Mouse (Mus musculus) CH12.LX (cell line): ENCODE measurements at regions not wholly inside any gene's neighbourhood (a gene's known extent, or its start where the extent isn't known, plus 50 kb on each side); places are given as distances from the start of the nearest gene placed in this dataset.

Source experiments
- DNase-seq: peaks from one replicate; pipeline ENCODE4 v3.0.0-alpha.2; 2013; ENCODE audit errors: extremely low read depth
- H3K27ac ChIP-seq: 2 replicates; pipeline ENCODE4 v1.5.1; 2012; ENCODE audit warnings: low read depth, mild to moderate bottlenecking, control low read depth, moderate library complexity; ENCODE audit not compliant: insufficient read depth
- H3K27me3 ChIP-seq: replicated peaks from 2 replicates; pipeline ENCODE3; 2012; ENCODE audit warnings: inconsistent platforms
- H3K36me3 ChIP-seq, 2 experiments: replicated peaks in 1 of 2; 2 replicates each; pipeline versions ENCODE3 to v1.6.1; 2012; ENCODE audit warnings: inconsistent platforms in 1 of 2, low read length in 1 of 2, mild to moderate bottlenecking in 1 of 2, mixed read lengths in 1 of 2, moderate library complexity in 1 of 2; ENCODE audit not compliant: control insufficient read depth in 1 of 2, insufficient read depth in 1 of 2
- H3K4me1 ChIP-seq, 2 experiments: 2 replicates each; pipeline ENCODE4 v1.6.1; 2012; ENCODE audit warnings: inconsistent platforms in 1 of 2, moderate library complexity in 1 of 2; ENCODE audit not compliant: insufficient read depth in 2 of 2, control insufficient read depth in 1 of 2
- H3K4me2 ChIP-seq: 2 replicates; pipeline ENCODE4 v1.6.1; 2012; ENCODE audit warnings: low read depth, mild to moderate bottlenecking, control low read depth; ENCODE audit not compliant: poor library complexity, insufficient read depth, severe bottlenecking
- H3K4me3 ChIP-seq, 3 experiments: fragments of 150-350 bp in 1 of 3; sonication (generic) in 1 of 3; replicated peaks in 1 of 3; 2 replicates each; pipeline versions ENCODE3 to v1.5.1; 2011 to 2012; ENCODE audit warnings: low read depth in 2 of 3, low read length in 2 of 3, mild to moderate bottlenecking in 2 of 3, moderate library complexity in 2 of 3, control low read depth in 1 of 3, improper control_type of control experiment in 1 of 3, inconsistent platforms in 1 of 3, mixed read lengths in 1 of 3; ENCODE audit not compliant: poor library complexity in 1 of 3
- H3K79me2 ChIP-seq: replicated peaks from 2 replicates; pipeline ENCODE4 v1.6.1; 2012; ENCODE audit warnings: mild to moderate bottlenecking, moderate library complexity; ENCODE audit not compliant: control insufficient read depth, poor library complexity, insufficient read depth, severe bottlenecking; ENCODE audit errors: extremely low read depth
- H3K9ac ChIP-seq: 2 replicates; pipeline ENCODE4 v1.6.1; 2012; ENCODE audit warnings: low read depth, mild to moderate bottlenecking, control low read depth, moderate library complexity; ENCODE audit not compliant: insufficient read depth
- H3K9me3 ChIP-seq: replicated peaks from 2 replicates; pipeline ENCODE3; 2012; ENCODE audit warnings: low read length, inconsistent platforms, mixed read lengths
- CHD2 ChIP-seq: IDR thresholded peaks from 2 replicates; pipeline ENCODE4 v1.6.1; 2011; ENCODE audit warnings: low read length, improper control_type of control experiment
- CTCF ChIP-seq, 2 experiments: IDR thresholded peaks in 1 of 2; conservative IDR thresholded peaks in 1 of 2; 2 replicates each; pipeline ENCODE4 v1.5.1; 2011 to 2012; ENCODE audit warnings: low read depth in 2 of 2, low read length in 2 of 2, improper control_type of control experiment in 1 of 2, inconsistent platforms in 1 of 2, mild to moderate bottlenecking in 1 of 2, moderate library complexity in 1 of 2
- ELF1 ChIP-seq: IDR thresholded peaks from 2 replicates; pipeline ENCODE4 v1.6.1; 2014; ENCODE audit warnings: low read depth, mild to moderate bottlenecking, inconsistent platforms, low read length, improper control_type of control experiment
- ETS1 ChIP-seq: conservative IDR thresholded peaks from 2 replicates; pipeline ENCODE4 v1.6.1; 2012; ENCODE audit warnings: low read depth, mild to moderate bottlenecking, inconsistent platforms, low read length, improper control_type of control experiment, moderate library complexity
- GABPA ChIP-seq: IDR thresholded peaks from 2 replicates; pipeline ENCODE4 v1.6.1; 2012; ENCODE audit warnings: low read depth, low read length, improper control_type of control experiment, inconsistent platforms; ENCODE audit not compliant: insufficient replicate concordance
- IRF4 ChIP-seq: IDR thresholded peaks from 2 replicates; pipeline ENCODE4 v1.6.1; 2014; ENCODE audit warnings: low read depth, mild to moderate bottlenecking, inconsistent platforms, low read length, improper control_type of control experiment
- JUN ChIP-seq: IDR thresholded peaks from 2 replicates; pipeline ENCODE4 v1.6.1; 2011; ENCODE audit warnings: low read depth, mild to moderate bottlenecking, low read length, improper control_type of control experiment, moderate library complexity; ENCODE audit not compliant: insufficient read depth
- KAT2A ChIP-seq: IDR thresholded peaks from 2 replicates; pipeline ENCODE4 v1.6.1; 2012; ENCODE audit warnings: low read length, improper control_type of control experiment, inconsistent platforms; ENCODE audit not compliant: insufficient replicate concordance
- MAX ChIP-seq: IDR thresholded peaks from 2 replicates; pipeline ENCODE4 v1.6.1; 2011; ENCODE audit warnings: low read length, improper control_type of control experiment
- MAZ ChIP-seq: IDR thresholded peaks from 2 replicates; pipeline ENCODE4 v1.6.1; 2012; ENCODE audit warnings: low read depth, mild to moderate bottlenecking, inconsistent platforms, low read length, improper control_type of control experiment, moderate library complexity
- MYC ChIP-seq: IDR thresholded peaks from 2 replicates; pipeline ENCODE4 v1.6.1; 2011; ENCODE audit warnings: low read depth, mild to moderate bottlenecking, improper control_type of control experiment, low read length
- NRF1 ChIP-seq: IDR thresholded peaks from 2 replicates; pipeline ENCODE4 v1.6.1; 2014; ENCODE audit warnings: low read depth, mild to moderate bottlenecking, inconsistent platforms, low read length, improper control_type of control experiment, moderate library complexity
- PAX5 ChIP-seq: IDR thresholded peaks from 2 replicates; pipeline ENCODE4 v1.6.1; 2012; ENCODE audit warnings: low read length, inconsistent platforms, mixed read lengths
- POLR2A ChIP-seq: IDR thresholded peaks from 2 replicates; pipeline ENCODE4 v1.6.1; 2011; ENCODE audit warnings: low read depth, mild to moderate bottlenecking, improper control_type of control experiment, low read length
- RAD21 ChIP-seq: IDR thresholded peaks from 2 replicates; pipeline ENCODE4 v1.6.1; 2011; ENCODE audit warnings: low read depth, mild to moderate bottlenecking, low read length, improper control_type of control experiment, moderate library complexity
- TCF12 ChIP-seq: IDR thresholded peaks from 2 replicates; pipeline ENCODE4 v1.6.1; 2014; ENCODE audit warnings: low read depth, mild to moderate bottlenecking, inconsistent platforms, low read length, improper control_type of control experiment
- USF1 ChIP-seq: IDR thresholded peaks from 2 replicates; pipeline ENCODE4 v1.6.1; 2014; ENCODE audit warnings: low read depth, mild to moderate bottlenecking, inconsistent platforms, low read length, improper control_type of control experiment
- ZKSCAN1 ChIP-seq: IDR thresholded peaks from 2 replicates; pipeline ENCODE4 v1.6.1; 2012; ENCODE audit warnings: low read depth, inconsistent platforms, low read length, improper control_type of control experiment, borderline replicate concordance
- ZMIZ1 ChIP-seq: IDR thresholded peaks from 2 replicates; pipeline ENCODE4 v1.6.1; 2012; ENCODE audit warnings: low read depth, mild to moderate bottlenecking, inconsistent platforms, low read length, improper control_type of control experiment
- dilution Hi-C: fragments of 300-500 bp; cut with MboI; formaldehyde crosslinking; loops from 2 replicates; pipeline ENCODE4 v1.14.3; 2020; ENCODE audit warnings: low sequenced_read_pairs; ENCODE audit not compliant: extremely low pct_unique_long_range_greater_than_20kb, extremely low pct_ligation_motif_present
- in situ Hi-C: fragments of 300-500 bp; cut with MboI; formaldehyde crosslinking; loops from 3 replicates; pipeline ENCODE4 v1.14.3; 2019; ENCODE audit warnings: low sequenced_read_pairs, low pct_ligation_motif_present, low pct_unique_long_range_greater_than_20kb, mixed read lengths

GRCm38 (mm10) chr6:20833401-20833800 lies 381.9 kb upstream of the Kcnd2 start:
- H3K27ac ChIP-seq, result no peak overlapping the region
- H3K9me3 ChIP-seq, result peaks cover 8% of the 10 kb centered on the region
- in situ Hi-C loops, result no loop called here
- no peak overlapping the region for H3K9ac ChIP-seq
- no peaks in the 10 kb centered on the region for H3K36me3 ChIP-seq
- no peaks in the 10 kb centered on the region for H3K27me3 ChIP-seq
- no peak for TF ChIP-seq PAX5
- TF ChIP-seq ELF1, result no peak
- no peak for TF ChIP-seq MYC
- no peak for TF ChIP-seq MAZ
- TF ChIP-seq CHD2, result no peak
- TF ChIP-seq ZMIZ1, result no peak
- no peak for TF ChIP-seq RAD21
- no peak for TF ChIP-seq POLR2A
- TF ChIP-seq ZKSCAN1, result no peak
- no peak for TF ChIP-seq IRF4
- no peak for TF ChIP-seq MAX
- TF ChIP-seq ETS1, result no peak
- no peak for TF ChIP-seq USF1
- TF ChIP-seq JUN, result no peak
- TF ChIP-seq KAT2A, result no peak
- TF ChIP-seq, all 38 proteins: peak for 0
- Histone ChIP-seq H3K4me2 (no peak overlapping the region), H3K4me3 (no peak overlapping the region), H3K4me1 (no peaks in the 10 kb centered on the region), H3K79me2 (no peaks in the 10 kb centered on the region)
- no peak for DNase-seq
- dilution Hi-C loops, result no loop called here

GRCm38 (mm10) chr6:20840149-20840548 lies 375.2 kb upstream of the Kcnd2 start:
- H3K27ac ChIP-seq, result no peak overlapping the region
- no peak overlapping the region for H3K4me3 ChIP-seq
- H3K4me2 ChIP-seq, result no peak overlapping the region
- H3K9ac ChIP-seq, result no peak overlapping the region
- no peaks in the 10 kb centered on the region for H3K27me3 ChIP-seq
- H3K4me1 ChIP-seq, result no peaks in the 10 kb centered on the region
- H3K79me2 ChIP-seq, result no peaks in the 10 kb centered on the region
- peaks cover 2% of the 10 kb centered on the region for H3K9me3 ChIP-seq
- DNase-seq, result no peak
- in situ Hi-C loops, result no loop called here
- TF ChIP-seq TCF12, result no peak
- TF ChIP-seq PAX5, result no peak
- no peak for TF ChIP-seq NRF1
- 0 out of 4 replicates have a peak, but pooled peaks of 1 of the 2 experiments have one; percentile 2 for TF ChIP-seq CTCF (conservative IDR thresholded peaks at IDR 0.05 in 1 of 2, IDR thresholded peaks at IDR 0.05 in 1 of 2; ENCODE audit: low read depth in 2 of 2, low read length in 2 of 2)
- no peak for TF ChIP-seq GABPA
- dilution Hi-C loops, result no loop called here
- no peaks in the 10 kb centered on the region for H3K36me3 ChIP-seq
